Mouse (Mus musculus): ENCODE measurements around the gene Ccdc85b.

GRCm38 (mm10) chr19:5428083-5428482, 29.6 kb downstream of the Ccdc85b start:
- TF ChIP-seq EP300 (IDR thresholded peaks at IDR 0.05; ENCODE audit: insufficient read depth, low read depth, low read length), result no peak
- TF ChIP-seq CTCF (IDR thresholded peaks at IDR 0.05; ENCODE audit: low read depth, low read length), result no peak
- no peak for TF ChIP-seq POLR2A (IDR thresholded peaks at IDR 0.05; ENCODE audit: insufficient read depth, low read length)

All from ES-Bruce4 (cell line).